Mouse (Mus musculus) kidney, adult 2 months (tissue): ENCODE measurements around the gene Ripply1.

Experiments used
- CTCF ChIP-seq: fragments of 200-500 bp; conservative IDR thresholded peaks from 2 replicates; pipeline ENCODE4 v1.5.1; 2011; ENCODE audit warnings: low read depth, mild to moderate bottlenecking, control low read depth, low read length, moderate library complexity, mixed read lengths; ENCODE audit not compliant: insufficient read depth, insufficient read length
- POLR2A ChIP-seq: fragments of 200-500 bp; IDR thresholded peaks from one replicate; pipeline ENCODE4 v1.6.1; 2011; ENCODE audit warnings: low read depth, low read length, control low read depth

DNA sequence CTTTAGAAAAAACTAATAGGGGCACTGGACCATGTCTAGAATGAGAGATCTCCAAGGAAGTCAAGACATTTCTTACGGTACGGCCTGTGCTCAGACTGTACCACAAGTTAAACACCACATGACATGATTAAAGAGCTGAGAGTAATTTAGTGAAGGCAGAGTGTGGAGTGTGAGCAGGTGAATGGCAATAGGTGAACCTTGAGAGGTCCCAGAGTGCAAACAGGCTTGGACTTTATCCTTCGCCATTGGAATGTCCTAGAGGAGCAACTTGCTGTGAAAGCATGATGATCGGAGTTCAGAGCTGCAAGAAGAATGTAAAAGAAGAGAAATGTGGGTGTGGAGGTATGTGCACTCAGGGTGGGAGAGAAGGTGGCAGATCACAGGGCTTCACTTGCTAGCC is 23.8 kb upstream of the Ripply1 start:
- TF ChIP-seq CTCF = no peak
- TF ChIP-seq POLR2A = no peak
